Mouse (Mus musculus): ENCODE measurements around the gene Gstt2.

GRCm38 (mm10) chr10:75851681-75852080, 14.5 kb upstream of the Gstt2 start:
- TF ChIP-seq CTCF (IDR thresholded peaks at IDR 0.05; ENCODE audit: borderline replicate concordance, insufficient read depth, low read length): no peak
- no peak for TF ChIP-seq POLR2A (IDR thresholded peaks at IDR 0.05; ENCODE audit: low read depth, low read length)

Measured in embryonic fibroblast, embryonic 13.5 days (primary cell).